Mouse (Mus musculus): Measurements from ENCODE around the gene Mgat4d.
"Not testable (repeated sequence)": the region's sequence is repeated elsewhere in the genome, so short reads cannot be mapped to it uniquely, and the experiment has no call there.

Gene Mgat4d

GRCm38 (mm10) chr8:83348263-83348662 lies at the start of gene Mgat4d:
Gene Mgat4d, plus strand, starts transcription at chr8:83348471.
- no peak for DNase-seq (ENCODE audit: low spot score)

- no peak for DNase-seq (ENCODE audit: low spot score)
Observed at GRCm38 (mm10) chr8:83300135-83300534, 48.1 kb upstream of the Mgat4d start.

- DNase-seq (ENCODE audit: low spot score): no peak
Observed at GRCm38 (mm10) chr8:83304946-83305345, 43.3 kb upstream of the Mgat4d start.

- DNase-seq (ENCODE audit: low spot score): no peak
Observed at GRCm38 (mm10) chr8:83309836-83310235, 38.4 kb upstream of the Mgat4d start.

- DNase-seq (ENCODE audit: low spot score): not testable (repeated sequence)
Observed at GRCm38 (mm10) chr8:83315084-83315483, 33.2 kb upstream of the Mgat4d start.

GRCm38 (mm10) chr8:83315691-83316090 lies 32.6 kb upstream of the Mgat4d start:
- no peak for DNase-seq (ENCODE audit: low spot score)

GRCm38 (mm10) chr8:83320543-83320942 lies 27.7 kb upstream of the Mgat4d start:
- DNase-seq (ENCODE audit: low spot score): no peak

- no peak for DNase-seq (ENCODE audit: low spot score)
Observed at GRCm38 (mm10) chr8:83322374-83322773, 25.9 kb upstream of the Mgat4d start.

GRCm38 (mm10) chr8:83323056-83323455 lies 25.2 kb upstream of the Mgat4d start:
- no peak for DNase-seq (ENCODE audit: low spot score)

- DNase-seq (ENCODE audit: low spot score): no peak
Observed at GRCm38 (mm10) chr8:83327889-83328288, 20.4 kb upstream of the Mgat4d start.

- DNase-seq (ENCODE audit: low spot score): peak; percentile 47
Observed at GRCm38 (mm10) chr8:83331567-83331898, 16.7 kb upstream of the Mgat4d start.

GRCm38 (mm10) chr8:83331899-83332697 lies 16.2 kb upstream of the Mgat4d start, which contains the start of gene Elmod2:
Gene Elmod2, minus strand, starts transcription at chr8:83332486.
- peak; percentile 97 for DNase-seq (ENCODE audit: low spot score)

- DNase-seq (ENCODE audit: low spot score): no peak
Observed at GRCm38 (mm10) chr8:83332864-83333263, 15.4 kb upstream of the Mgat4d start.

- DNase-seq (ENCODE audit: low spot score): no peak
Observed at GRCm38 (mm10) chr8:83342076-83342475, 6.2 kb upstream of the Mgat4d start.

- DNase-seq (ENCODE audit: low spot score): no peak
Observed at GRCm38 (mm10) chr8:83342693-83343092, 5.6 kb upstream of the Mgat4d start.

GRCm38 (mm10) chr8:83351315-83351714 lies 3.0 kb downstream of the Mgat4d start:
- DNase-seq (ENCODE audit: low spot score): no peak

GRCm38 (mm10) chr8:83363156-83363769 lies 15.0 kb downstream of the Mgat4d start:
- no peak for DNase-seq (ENCODE audit: low spot score)

GRCm38 (mm10) chr8:83377231-83377630 lies 29.0 kb downstream of the Mgat4d start:
- no peak for DNase-seq (ENCODE audit: low spot score)

- DNase-seq (ENCODE audit: low spot score): no peak
Observed at GRCm38 (mm10) chr8:83380141-83380540, 31.9 kb downstream of the Mgat4d start.

- DNase-seq (ENCODE audit: low spot score): no peak
Observed at GRCm38 (mm10) chr8:83381016-83381415, 32.7 kb downstream of the Mgat4d start.

GRCm38 (mm10) chr8:83382850-83383249 lies 34.6 kb downstream of the Mgat4d start:
- no peak for DNase-seq (ENCODE audit: low spot score)

GRCm38 (mm10) chr8:83389316-83390005 lies 41.2 kb downstream of the Mgat4d start, which contains the start of gene Clgn:
Gene Clgn, plus strand, starts transcription at chr8:83389867.
- peak; percentile 71 for DNase-seq (ENCODE audit: low spot score)
